Mouse (Mus musculus) kidney, adult 11 months (tissue): ENCODE results near the gene Prss29.

Experiments
- DNase-seq: peaks from one replicate; pipeline ENCODE4 v3.0.0; 2022

The Prss29 gene

DNA sequence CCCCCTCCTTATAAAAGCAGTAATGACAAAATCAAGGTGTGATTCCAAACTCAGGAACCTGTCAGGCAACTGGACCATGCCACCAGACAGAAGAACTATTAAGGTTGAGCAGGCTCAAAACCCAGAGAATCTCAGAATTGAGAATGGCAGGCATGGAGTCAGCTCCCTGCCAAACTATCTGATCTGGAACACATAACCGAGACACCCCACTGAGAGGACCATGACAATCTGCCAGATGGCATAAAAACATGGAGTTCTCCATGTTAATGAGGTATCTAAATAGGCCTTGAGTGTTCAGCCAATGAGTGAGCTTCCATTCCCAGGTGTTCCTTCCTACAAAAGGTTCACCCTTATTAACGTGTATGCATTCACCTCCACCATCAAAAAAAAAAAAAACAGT, 42.8 kb downstream of the Prss29 start:
- no peak for DNase-seq

DNA sequence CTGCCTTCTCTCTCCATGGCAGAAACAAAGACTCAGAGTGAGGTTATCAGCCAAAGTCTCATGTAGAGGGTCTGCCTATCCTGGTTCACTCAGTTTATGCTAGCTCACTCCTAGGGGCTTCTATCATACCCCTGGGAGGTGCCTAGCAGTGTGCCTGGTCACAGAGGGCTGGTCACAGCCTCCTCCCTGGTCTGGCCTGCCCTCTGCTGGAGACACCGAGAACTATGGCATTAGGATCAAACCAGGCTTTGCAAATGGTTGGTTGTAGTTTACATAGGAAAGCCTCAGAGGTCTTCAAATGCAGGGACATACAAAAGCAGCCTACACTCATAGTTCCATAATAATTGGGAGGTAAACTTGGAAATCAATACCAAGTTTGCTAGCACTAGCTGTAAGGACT, 45.3 kb downstream of the Prss29 start:
- no peak for DNase-seq

DNA sequence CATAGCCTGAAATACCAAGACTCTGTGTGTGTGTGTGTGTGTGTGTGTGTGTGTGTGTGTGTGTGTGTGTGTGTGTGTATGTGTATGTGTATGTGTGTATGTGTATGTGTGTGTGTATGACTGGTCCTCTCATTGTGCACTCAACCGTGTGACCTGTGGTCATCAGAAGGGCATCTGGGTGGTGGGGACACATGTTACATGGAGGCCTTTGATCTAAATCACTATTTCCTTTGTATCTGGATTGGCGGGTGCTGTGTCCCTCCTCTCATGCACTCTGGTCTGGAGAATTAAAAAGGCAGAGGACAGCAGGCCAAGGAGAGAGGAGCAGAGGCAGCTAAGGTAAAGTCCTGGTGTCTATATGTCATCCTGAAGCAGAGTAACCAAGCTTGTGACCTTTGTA, 47.6 kb downstream of the Prss29 start, which contains the start of gene Tpsb2:
Gene Tpsb2, plus strand, starts transcription at position 301 of the 400 bp plus-strand sequence.
- DNase-seq: no peak

DNA sequence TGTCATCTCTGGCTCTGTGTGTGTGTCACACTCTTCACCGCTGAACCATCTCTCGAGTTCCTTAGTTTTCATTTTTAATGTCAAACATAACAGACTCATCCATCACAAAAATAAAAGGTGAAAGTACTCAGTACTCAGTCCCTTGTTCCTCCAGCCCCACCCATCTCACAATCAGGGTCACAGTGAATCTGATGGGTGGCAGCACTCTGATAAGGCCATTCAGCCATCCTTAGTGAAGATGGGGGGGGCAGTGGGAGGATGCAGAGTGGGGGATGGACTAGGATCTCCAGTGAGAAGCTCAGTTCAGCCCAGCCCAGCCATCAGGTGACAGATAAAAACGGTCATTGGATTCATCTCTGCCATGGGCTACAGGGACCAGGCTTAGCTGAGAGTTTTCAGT, 50.5 kb downstream of the Prss29 start, which contains the start of gene Tpsg1:
Gene Tpsg1, plus strand, starts transcription at position 301 of the 400 bp plus-strand sequence.
- DNase-seq: no peak
